Comparison of ENCODE assay signal across 15 mouse cellular contexts in genomic region chr10:92557463-92557862, GRCm38 (mm10).
DNase-seq lines count a peak whose midpoint lies in the region; ATAC-seq and TF ChIP-seq lines count a peak whose summit lies in the region.
"Had no signal": no experiment of that assay in that cellular context is flagged by ENCODE, and none has a peak within 500 bp of the region (broad histone marks: within the 10 kb centered on the region; RNA-seq: fewer than 3 reads in every experiment).

No protein-coding gene starts in this region.

- WGBS in kidney, embryonic 16.5 days, result 62% methylated on average over 4 of the region's 4 CpGs
- 39% methylated on average over 4 of the region's 4 CpGs for WGBS in embryonic facial prominence, embryonic 13.5 days
- 39% methylated on average over 4 of the region's 4 CpGs for WGBS in hindbrain, embryonic 15.5 days
- WGBS in neural tube, embryonic 14.5 days, result 29% methylated on average over 4 of the region's 4 CpGs
- 79% methylated on average over 4 of the region's 4 CpGs for WGBS in thymus, adult 2 months

- no peaks in the 10 kb centered on the region for H3K27me3 ChIP-seq in kidney, embryonic 16.5 days (ENCODE audit: insufficient read depth, low read length)
- H3K27me3 ChIP-seq in embryonic facial prominence, embryonic 13.5 days, result no peaks in the 10 kb centered on the region
- no peaks in the 10 kb centered on the region for H3K27me3 ChIP-seq in hindbrain, embryonic 15.5 days
- H3K27me3 ChIP-seq in neural tube, embryonic 14.5 days (ENCODE audit: control insufficient read depth, insufficient read depth, low read length), result no peaks in the 10 kb centered on the region
- no peaks in the 10 kb centered on the region for H3K27me3 ChIP-seq in thymus, adult 2 months (ENCODE audit: control insufficient read depth, insufficient read depth, low read length)

- H3K27ac ChIP-seq in kidney, embryonic 16.5 days (ENCODE audit: low read length), result peak overlapping the region; percentile 16; the same call in 1 of the 2 replicates
- H3K27ac ChIP-seq in embryonic facial prominence, embryonic 13.5 days, result peak overlapping the region; percentile 48; the same call in 1 of the 2 replicates
- H3K27ac ChIP-seq in hindbrain, embryonic 15.5 days (replicated peaks), result peak overlapping the region; percentile 40; the same call in 1 of the 2 replicates
- H3K27ac ChIP-seq in neural tube, embryonic 14.5 days (ENCODE audit: low read depth, low read length), result peak overlapping the region; percentile 29; the same call in 1 of the 2 replicates
- H3K27ac ChIP-seq in thymus, adult 2 months (ENCODE audit: control insufficient read depth, insufficient read depth, low read length), result no peak overlapping the region
- H3K27ac ChIP-seq: liver, embryonic 14.5 days; macrophage had no signal

- ATAC-seq in kidney, embryonic 16.5 days (ENCODE audit: low FRiP score, low TSS enrichment), result no peak
- ATAC-seq in embryonic facial prominence, embryonic 13.5 days (ENCODE audit: insufficient number of reproducible peaks, insufficient read depth, low FRiP score, low TSS enrichment, low read depth), result no peak
- no peak for ATAC-seq in hindbrain, embryonic 15.5 days (ENCODE audit: low FRiP score, low read depth)
- ATAC-seq in neural tube, embryonic 14.5 days (ENCODE audit: low read depth), result no peak
- ATAC-seq: intestine, embryonic 16.5 days had no signal

- TF ChIP-seq CTCF in thymus, adult 2 months (IDR thresholded peaks at IDR 0.05; ENCODE audit: borderline replicate concordance, control insufficient read depth, extremely low read depth, insufficient read depth, low read length, poor library complexity), result no peak

- no peak overlapping the region for H3K4me3 ChIP-seq in kidney, embryonic 16.5 days (ENCODE audit: low read length)
- H3K4me3 ChIP-seq in embryonic facial prominence, embryonic 13.5 days, result no peak overlapping the region
- no peak overlapping the region for H3K4me3 ChIP-seq in hindbrain, embryonic 15.5 days
- H3K4me3 ChIP-seq in neural tube, embryonic 14.5 days (ENCODE audit: low read depth, low read length), result no peak overlapping the region
- no peak overlapping the region for H3K4me3 ChIP-seq in thymus, adult 2 months (ENCODE audit: control insufficient read depth, insufficient read depth, low read length)

- H3K36me3 ChIP-seq in kidney, embryonic 16.5 days (ENCODE audit: insufficient read depth, low read length), result no peaks in the 10 kb centered on the region
- H3K36me3 ChIP-seq in embryonic facial prominence, embryonic 13.5 days, result no peaks in the 10 kb centered on the region
- H3K36me3 ChIP-seq in hindbrain, embryonic 15.5 days, result no peaks in the 10 kb centered on the region
- H3K36me3 ChIP-seq in neural tube, embryonic 14.5 days (ENCODE audit: control insufficient read depth, insufficient read depth, low read length), result no peaks in the 10 kb centered on the region
- H3K36me3 ChIP-seq in thymus, adult 2 months (ENCODE audit: control insufficient read depth, insufficient read depth, low read length), result no peaks in the 10 kb centered on the region

- TF ChIP-seq POLR2A in thymus, adult 2 months (IDR thresholded peaks at IDR 0.05; ENCODE audit: control insufficient read depth, extremely low read depth, insufficient read depth, low read length, poor library complexity), result no peak

- no peaks in the 10 kb centered on the region for H3K9me3 ChIP-seq in kidney, embryonic 16.5 days (ENCODE audit: low read length)
- no peaks in the 10 kb centered on the region for H3K9me3 ChIP-seq in embryonic facial prominence, embryonic 13.5 days
- H3K9me3 ChIP-seq in hindbrain, embryonic 15.5 days, result no peaks in the 10 kb centered on the region
- H3K9me3 ChIP-seq in neural tube, embryonic 14.5 days (ENCODE audit: control insufficient read depth, low read length), result no peaks in the 10 kb centered on the region

- H3K9ac ChIP-seq in kidney, embryonic 16.5 days (replicated peaks; ENCODE audit: low read length), result no peak overlapping the region
- H3K9ac ChIP-seq in embryonic facial prominence, embryonic 13.5 days, result no peak overlapping the region
- no peak overlapping the region for H3K9ac ChIP-seq in hindbrain, embryonic 15.5 days
- H3K9ac ChIP-seq in neural tube, embryonic 14.5 days (replicated peaks; ENCODE audit: low read depth, low read length), result no peak overlapping the region
- H3K9ac ChIP-seq: liver, embryonic 14.5 days had no signal

- H3K4me1 ChIP-seq in kidney, embryonic 16.5 days (ENCODE audit: insufficient read depth, low read length), result peaks cover 9% of the 10 kb centered on the region
- H3K4me1 ChIP-seq in embryonic facial prominence, embryonic 13.5 days, result peaks cover 16% of the 10 kb centered on the region
- peaks cover 19% of the 10 kb centered on the region for H3K4me1 ChIP-seq in hindbrain, embryonic 15.5 days (replicated peaks)
- H3K4me1 ChIP-seq in neural tube, embryonic 14.5 days (ENCODE audit: control insufficient read depth, insufficient read depth, low read length), result peaks cover 16% of the 10 kb centered on the region
- no peaks in the 10 kb centered on the region for H3K4me1 ChIP-seq in thymus, adult 2 months (replicated peaks; ENCODE audit: control insufficient read depth, insufficient read depth, low read length)

- H3K4me2 ChIP-seq in kidney, embryonic 16.5 days (replicated peaks; ENCODE audit: low read depth, low read length), result no peak overlapping the region
- H3K4me2 ChIP-seq in embryonic facial prominence, embryonic 13.5 days, result no peak overlapping the region
- H3K4me2 ChIP-seq in hindbrain, embryonic 15.5 days, result no peak overlapping the region
- no peak overlapping the region for H3K4me2 ChIP-seq in neural tube, embryonic 14.5 days (ENCODE audit: low read depth, low read length)

- no peak for DNase-seq in kidney, adult 11 months
- no peak for DNase-seq in heart, adult 18-20 months
- no peak for DNase-seq in thymus, adult 2 months
- DNase-seq in left cerebral cortex, adult 18-20 months (ENCODE audit: low spot score in 2 of 2), result no peak
- DNase-seq: cerebellum, adult 18-20 months; heart, postnatal 10 days; right cerebral cortex, postnatal 14 days; thymus, postnatal 14 days had no signal
